Mouse (Mus musculus) layer of hippocampus, adult 8-10 months (tissue): Measurements from ENCODE around the gene Etnppl. TPM values are rescaled to one million over a fixed set of nuclear protein-coding genes. Genes with fewer than 3 reads are reported as not detected.

Source experiments
- DNase-seq, 2 experiments: peaks; one replicate each; pipeline ENCODE4 v3.0.0; 2022; ENCODE audit warnings: low spot score in 2 of 2
- total RNA-seq, 4 experiments: library from RNA; stranded (reverse); gene quantifications; 2 replicates each; pipeline ENCODE4 v1.2.4; 2022

The Etnppl gene
- total RNA-seq: 10 to 100 TPM in 1 of 4 experiments, 1 to 10 TPM in 3; 5.9 to 15.7 (median 6.7) TPM

- no peak for DNase-seq
Observed at GRCm38 (mm10) chr3:130617439-130617898, at the start of gene Etnppl. Gene Etnppl (plus strand): TSS chr3:130617448.

- no peak for DNase-seq
Observed at GRCm38 (mm10) chr3:130568331-130569095, 48.7 kb upstream of the Etnppl start.

- no peak for DNase-seq
Observed at GRCm38 (mm10) chr3:130573243-130573642, 44.0 kb upstream of the Etnppl start.

GRCm38 (mm10) chr3:130574652-130575051 is 42.6 kb upstream of the Etnppl start:
- peak in 1 of 2 experiments; percentile 34 for DNase-seq

- DNase-seq: no peak
Observed at GRCm38 (mm10) chr3:130576683-130577082, 40.6 kb upstream of the Etnppl start.

- DNase-seq: no peak
Observed at GRCm38 (mm10) chr3:130579501-130579900, 37.7 kb upstream of the Etnppl start.

GRCm38 (mm10) chr3:130581577-130581976 is 35.7 kb upstream of the Etnppl start:
- DNase-seq: no peak

- DNase-seq: no peak
Observed at GRCm38 (mm10) chr3:130582903-130583664, 34.2 kb upstream of the Etnppl start.

- DNase-seq: no peak
Observed at GRCm38 (mm10) chr3:130584007-130584406, 33.2 kb upstream of the Etnppl start.

GRCm38 (mm10) chr3:130595050-130595449 is 22.2 kb upstream of the Etnppl start:
- no peak for DNase-seq

GRCm38 (mm10) chr3:130601491-130601890 is 15.8 kb upstream of the Etnppl start:
- DNase-seq: no peak

GRCm38 (mm10) chr3:130607924-130608323 is 9.3 kb upstream of the Etnppl start:
- DNase-seq: peak in 1 of 2 experiments; percentile 17

GRCm38 (mm10) chr3:130614444-130614843 is 2.8 kb upstream of the Etnppl start:
- no peak for DNase-seq

GRCm38 (mm10) chr3:130615625-130616024 is 1.6 kb upstream of the Etnppl start:
- no peak for DNase-seq

GRCm38 (mm10) chr3:130620517-130621146 is 3.4 kb downstream of the Etnppl start:
- no peak for DNase-seq

- no peak for DNase-seq
Observed at GRCm38 (mm10) chr3:130628358-130628757, 11.1 kb downstream of the Etnppl start.

- DNase-seq: peak; percentile 8 to 33
Observed at GRCm38 (mm10) chr3:130633859-130634258, 16.6 kb downstream of the Etnppl start.

GRCm38 (mm10) chr3:130646110-130646810 is 29.0 kb downstream of the Etnppl start:
- no peak for DNase-seq

GRCm38 (mm10) chr3:130649569-130649968 is 32.3 kb downstream of the Etnppl start:
- DNase-seq: no peak

GRCm38 (mm10) chr3:130660619-130661018 is 43.4 kb downstream of the Etnppl start:
- DNase-seq: no peak

GRCm38 (mm10) chr3:130662496-130662895 is 45.2 kb downstream of the Etnppl start:
- no peak for DNase-seq
